Mouse (Mus musculus): Measurements from ENCODE around the gene Svs4. TPM values are rescaled to one million over a fixed set of nuclear protein-coding genes. Genes with fewer than 3 reads are reported as not detected.

Gene Svs4
- polyA plus RNA-seq, 1 experiment from 2014 or later: not detected

- Histone ChIP-seq H3K9me3 (ENCODE audit: control insufficient read depth, low read length) (no peaks in the 10 kb centered on the region), H3K4me2 (ENCODE audit: low read depth, low read length) (no peak overlapping the region), H3K27me3 (ENCODE audit: control insufficient read depth, insufficient read depth, low read length) (no peaks in the 10 kb centered on the region), H3K36me3 (ENCODE audit: control insufficient read depth, insufficient read depth, low read length) (no peaks in the 10 kb centered on the region), H3K27ac (ENCODE audit: low read depth, low read length) (no peak overlapping the region), H3K9ac (replicated peaks; ENCODE audit: low read depth, low read length) (no peak overlapping the region), H3K4me3 (ENCODE audit: low read depth, low read length) (no peak overlapping the region), H3K4me1 (ENCODE audit: control insufficient read depth, insufficient read depth, low read length) (no peaks in the 10 kb centered on the region)
- WGBS: 88% methylated on average over 8 of the region's 8 CpGs
- no peak for ATAC-seq (ENCODE audit: low read depth)
Measured at GRCm38 (mm10) chr2:164228361-164229070, 49.7 kb downstream of the Svs4 start.

Other genes starting within 250 kb of the Svs4 start
- 24.7 and 26.3 TPM in 2 replicates for gene Stk4, start 208.1 kb downstream of the Svs4 start, polyA plus RNA-seq (2014; fragmentation: Nextera tagmentation; extraction: Ambion mirVana)
- 49.4 and 49.7 TPM in 2 replicates for gene Tomm34, start 207.3 kb downstream of the Svs4 start, polyA plus RNA-seq (2014; fragmentation: Nextera tagmentation; extraction: Ambion mirVana)
- gene Kcns1, start 107.3 kb downstream of the Svs4 start, polyA plus RNA-seq (2014; fragmentation: Nextera tagmentation; extraction: Ambion mirVana): 1.1 and 1.7 TPM in 2 replicates
- gene Wfdc5, start 95.7 kb downstream of the Svs4 start, polyA plus RNA-seq (2014; fragmentation: Nextera tagmentation; extraction: Ambion mirVana): not detected in 2 replicates
- not detected in 2 replicates for gene Wfdc12, start 87.9 kb downstream of the Svs4 start, polyA plus RNA-seq (2014; fragmentation: Nextera tagmentation; extraction: Ambion mirVana)
- gene Wfdc15a, start 78.3 kb downstream of the Svs4 start, polyA plus RNA-seq (2014; fragmentation: Nextera tagmentation; extraction: Ambion mirVana): not detected in 2 replicates
- not detected in 2 replicates for gene Wfdc15b, start 56.8 kb downstream of the Svs4 start, polyA plus RNA-seq (2014; fragmentation: Nextera tagmentation; extraction: Ambion mirVana)
- gene Svs2, start 40.0 kb downstream of the Svs4 start, polyA plus RNA-seq (2014; fragmentation: Nextera tagmentation; extraction: Ambion mirVana): not detected in 2 replicates
- gene Svs3b, start 21.8 kb downstream of the Svs4 start, polyA plus RNA-seq (2014; fragmentation: Nextera tagmentation; extraction: Ambion mirVana): not detected in 2 replicates
- not detected in 2 replicates for gene Svs3a, start 10.8 kb upstream of the Svs4 start, polyA plus RNA-seq (2014; fragmentation: Nextera tagmentation; extraction: Ambion mirVana)
- gene Svs6, start 38.3 kb upstream of the Svs4 start, polyA plus RNA-seq (2014; fragmentation: Nextera tagmentation; extraction: Ambion mirVana): not detected in 2 replicates
- gene Svs5, start 54.3 kb upstream of the Svs4 start, polyA plus RNA-seq (2014; fragmentation: Nextera tagmentation; extraction: Ambion mirVana): not detected in 2 replicates
- not detected in 2 replicates for gene Slpi, start 110.6 kb upstream of the Svs4 start, polyA plus RNA-seq (2014; fragmentation: Nextera tagmentation; extraction: Ambion mirVana)
- gene Rbpjl, start 124.7 kb upstream of the Svs4 start, polyA plus RNA-seq (2014; fragmentation: Nextera tagmentation; extraction: Ambion mirVana): 0.11 and 0.17 TPM in 2 replicates
- 0.36 and 0.82 TPM in 2 replicates for gene Matn4, start 126.7 kb upstream of the Svs4 start, polyA plus RNA-seq (2014; fragmentation: Nextera tagmentation; extraction: Ambion mirVana)
- 3.6 and 7.1 TPM in 2 replicates for gene Sdc4, start 165.4 kb upstream of the Svs4 start, polyA plus RNA-seq (2014; fragmentation: Nextera tagmentation; extraction: Ambion mirVana)
- 88.9 and 96.3 TPM in 2 replicates for gene Sys1, start 178.5 kb upstream of the Svs4 start, polyA plus RNA-seq (2014; fragmentation: Nextera tagmentation; extraction: Ambion mirVana)
- 3.0 and 3.1 TPM in 2 replicates for gene Gm20458, start 182.5 kb upstream of the Svs4 start, polyA plus RNA-seq (2014; fragmentation: Nextera tagmentation; extraction: Ambion mirVana)
- gene Trp53tg5, start 195.3 kb upstream of the Svs4 start, polyA plus RNA-seq (2014; fragmentation: Nextera tagmentation; extraction: Ambion mirVana): not detected in 2 replicates
- 13.7 and 15.6 TPM in 2 replicates for gene Dbndd2, start 207.6 kb upstream of the Svs4 start, polyA plus RNA-seq (2014; fragmentation: Nextera tagmentation; extraction: Ambion mirVana)
- gene Pigt, start 219.1 kb upstream of the Svs4 start, polyA plus RNA-seq (2014; fragmentation: Nextera tagmentation; extraction: Ambion mirVana): 96.6 and 118 TPM in 2 replicates

All from neural tube, embryonic 14.5 days (tissue).